Mouse (Mus musculus) gastrocnemius, postnatal 25 days (tissue): ENCODE measurements around the gene Cib4. TPM values are rescaled to one million over a fixed set of nuclear protein-coding genes. Genes with fewer than 3 reads are reported as not detected.

Experiments
- DNase-seq: peaks from one replicate; pipeline ENCODE4 v3.0.0; 2022
- total RNA-seq, 2 experiments: library from RNA; stranded (reverse); gene quantifications; 1 replicate in 1 of 2; 2 replicates in 1 of 2; pipeline ENCODE4 v1.2.3; 2021

Cib4 gene
- total RNA-seq, 2 experiments from 2014 or later: not detected

DNA sequence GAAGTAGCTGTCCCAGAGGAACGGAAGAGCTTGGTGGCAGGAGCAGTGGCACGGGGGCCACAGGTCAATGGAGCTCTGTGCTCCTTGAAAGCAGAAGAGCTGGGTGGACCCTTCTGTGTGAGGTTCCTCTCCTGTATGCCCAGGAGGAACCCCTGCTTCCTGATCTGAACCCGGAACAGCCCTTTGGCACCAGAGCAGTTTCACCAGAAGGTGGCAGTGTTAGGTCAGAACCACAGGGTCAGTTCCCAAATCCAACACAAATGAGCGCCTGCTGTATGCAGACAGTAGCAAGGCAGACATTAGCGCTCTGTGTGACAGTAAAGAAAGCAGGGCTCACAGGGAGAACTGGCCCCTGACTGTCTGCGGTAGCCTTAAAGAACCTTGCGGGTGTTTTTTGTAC, 29.3 kb downstream of the Cib4 start:
- DNase-seq: no peak

DNA sequence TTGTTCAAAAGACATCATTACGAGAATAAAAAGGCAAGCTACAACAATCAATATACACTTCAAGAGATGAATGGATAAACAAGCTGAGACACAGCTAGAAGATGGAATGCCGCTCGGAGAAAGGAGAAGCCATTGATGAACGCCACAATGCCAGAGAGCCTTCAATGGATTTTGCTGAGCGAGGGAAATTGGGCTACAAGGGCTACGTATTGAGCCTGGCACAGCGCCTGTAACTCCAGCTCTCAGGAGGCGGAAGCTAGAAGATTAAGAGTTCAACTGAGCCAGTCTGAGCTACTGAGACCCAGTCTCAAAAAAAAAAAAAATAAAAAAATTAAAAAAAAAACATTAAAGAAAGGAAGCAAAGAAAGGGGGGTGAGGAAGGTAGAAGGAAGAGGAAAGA, 32.5 kb downstream of the Cib4 start:
- no peak for DNase-seq

DNA sequence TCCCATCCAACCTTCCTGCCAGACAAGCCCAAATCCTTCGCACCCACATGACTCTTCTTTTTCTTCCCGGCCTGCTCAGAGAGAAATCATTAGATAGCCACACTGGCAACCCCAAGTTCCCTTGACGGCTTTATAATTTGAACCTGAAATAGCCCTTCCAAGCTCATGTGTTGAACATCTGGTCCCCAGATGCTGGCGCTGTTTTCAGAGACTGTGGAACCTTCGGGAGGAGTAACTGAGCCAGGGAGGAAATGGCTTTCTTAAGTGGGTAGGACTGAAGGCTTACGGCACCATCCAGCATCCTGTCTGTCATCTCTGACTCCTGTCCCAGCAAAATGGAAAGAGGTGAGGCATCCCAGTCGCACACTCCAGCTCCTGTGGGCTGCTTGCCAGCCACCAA, 48.3 kb downstream of the Cib4 start:
- DNase-seq: no peak

DNA sequence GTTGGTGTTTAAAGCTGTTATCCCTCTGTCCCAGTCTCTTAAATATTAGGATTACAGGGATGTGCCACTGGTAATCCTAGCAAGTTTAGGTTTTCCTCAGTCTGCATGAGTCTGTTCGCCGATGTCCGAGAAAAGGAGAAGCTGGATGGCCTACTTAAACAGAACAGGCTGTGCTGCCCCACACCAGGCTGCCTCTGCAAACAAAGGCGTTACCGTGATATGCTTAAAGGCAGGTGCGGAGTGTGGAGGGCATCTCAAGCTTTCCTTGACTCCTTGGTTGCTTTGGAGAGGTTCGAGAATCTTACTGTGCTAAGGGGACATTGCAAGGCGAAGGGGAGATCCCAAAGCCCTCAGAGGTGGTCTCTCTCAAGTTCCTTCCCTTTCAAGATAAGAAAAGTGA, 48.8 kb downstream of the Cib4 start:
- DNase-seq: no peak

DNA sequence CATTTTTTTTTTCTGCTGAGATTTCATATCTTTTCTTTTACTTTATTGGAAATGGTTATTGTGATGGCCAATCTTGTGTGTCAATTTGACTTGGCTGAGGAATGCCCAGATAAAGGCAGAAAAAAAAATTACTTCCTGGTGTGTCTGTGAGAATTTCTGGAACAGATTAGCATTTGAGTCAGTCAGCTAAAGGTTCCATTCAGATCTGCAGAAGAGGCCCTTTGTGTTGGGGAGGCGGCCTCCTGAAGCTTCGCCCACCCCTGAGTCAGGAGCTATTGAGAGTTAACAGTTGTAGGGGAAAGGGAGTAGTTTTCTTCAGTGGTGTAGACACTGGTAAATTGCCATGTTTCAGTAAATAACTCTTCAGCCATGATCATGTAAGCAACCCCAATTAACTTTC, 50.3 kb downstream of the Cib4 start:
- no peak for DNase-seq

DNA sequence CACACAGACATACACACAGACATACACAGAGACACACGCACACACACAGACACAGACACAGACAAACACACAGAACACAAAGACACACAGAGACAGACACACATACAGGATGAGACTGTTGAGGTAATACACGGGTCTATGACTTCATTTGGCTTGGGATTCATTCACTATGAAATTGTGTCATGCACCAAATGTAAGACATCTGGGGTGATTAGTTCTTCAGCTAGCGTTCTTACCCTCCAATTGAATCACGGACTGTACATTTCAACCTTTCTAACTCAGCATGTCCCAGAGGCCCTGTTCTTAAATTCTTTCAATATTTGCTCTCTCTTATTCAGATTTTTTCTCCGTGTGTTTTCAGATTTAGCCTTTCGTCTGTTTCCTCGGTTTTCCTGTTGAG, 51.0 kb downstream of the Cib4 start:
- DNase-seq: no peak

DNA sequence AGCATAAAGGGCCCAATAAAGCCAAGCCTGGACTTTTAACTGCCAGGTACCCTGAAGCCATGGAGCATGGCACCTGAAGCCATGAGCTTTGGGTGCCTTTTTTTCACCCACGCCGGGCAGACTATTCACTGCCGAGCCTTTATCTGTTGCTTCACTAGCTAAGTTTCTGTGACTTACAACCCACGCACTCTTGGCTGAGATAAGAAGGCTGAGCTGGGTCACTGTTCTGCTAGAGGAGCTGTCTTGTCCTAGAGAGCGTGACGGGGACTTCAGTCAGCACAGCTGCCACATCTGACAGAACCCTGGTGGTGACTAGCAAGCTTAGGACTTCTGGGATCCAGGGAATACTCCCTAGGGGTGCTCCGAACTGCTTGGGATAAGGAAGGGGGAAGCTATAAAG, 51.9 kb downstream of the Cib4 start:
- no peak for DNase-seq

DNA sequence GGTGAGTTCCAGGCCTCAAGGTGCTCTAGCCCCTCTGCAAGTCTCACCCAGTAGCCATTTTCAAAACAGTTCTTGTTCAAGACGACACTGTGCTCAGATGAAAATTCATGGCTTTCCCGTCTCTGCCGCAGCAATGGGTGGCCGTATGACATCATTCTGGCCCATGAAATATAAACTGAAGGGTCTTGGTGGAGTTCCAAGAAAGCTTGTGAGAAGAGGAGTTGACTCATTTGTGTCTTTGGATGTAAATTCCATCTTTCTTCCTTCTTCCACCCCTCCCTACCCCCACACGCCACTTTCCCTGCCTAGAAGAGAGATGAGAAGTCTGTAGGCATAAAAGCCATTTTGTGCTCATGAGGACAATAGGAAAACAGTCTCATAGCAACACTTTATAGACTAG, 54.8 kb downstream of the Cib4 start:
- no peak for DNase-seq

DNA sequence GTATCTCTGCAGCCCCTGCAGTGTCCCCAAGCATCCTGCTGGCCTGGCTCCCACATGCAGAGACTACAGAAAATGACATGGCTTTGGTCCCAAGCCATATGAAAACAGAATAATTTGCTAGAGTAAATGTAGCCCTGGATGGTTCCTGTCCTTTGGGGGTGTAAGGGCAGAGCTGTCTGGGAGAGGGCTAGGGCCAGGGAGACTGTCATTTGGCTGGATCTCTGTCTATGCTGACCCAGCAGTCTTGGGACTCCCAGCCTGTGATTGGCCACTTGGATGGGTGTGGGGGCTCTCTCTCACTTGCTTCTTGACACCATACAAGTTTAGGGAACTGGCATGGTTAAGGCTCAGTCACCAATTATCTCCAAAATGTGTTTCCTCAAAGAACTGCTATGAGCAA, 55.4 kb downstream of the Cib4 start:
- DNase-seq: no peak

DNA sequence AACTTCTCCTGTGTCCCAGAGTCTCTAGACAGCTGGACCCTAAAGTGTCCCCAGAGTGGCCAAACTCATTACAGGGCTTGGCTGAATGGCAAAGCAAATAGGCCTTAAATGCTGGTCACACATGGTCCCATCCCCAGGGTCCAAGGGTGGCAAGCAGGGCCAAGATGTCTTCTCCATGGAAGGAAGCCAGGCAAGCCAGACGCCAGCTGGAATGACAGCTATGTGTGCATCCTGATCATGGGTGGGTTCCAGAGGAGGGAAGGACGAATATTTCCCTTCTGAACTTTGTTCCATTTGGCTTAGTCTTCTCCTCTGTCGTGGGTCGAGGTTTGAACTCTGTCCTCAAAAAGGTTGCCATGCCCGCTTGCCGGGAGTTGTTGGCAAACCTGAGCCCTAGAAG, 60.5 kb downstream of the Cib4 start:
- DNase-seq: no peak

DNA sequence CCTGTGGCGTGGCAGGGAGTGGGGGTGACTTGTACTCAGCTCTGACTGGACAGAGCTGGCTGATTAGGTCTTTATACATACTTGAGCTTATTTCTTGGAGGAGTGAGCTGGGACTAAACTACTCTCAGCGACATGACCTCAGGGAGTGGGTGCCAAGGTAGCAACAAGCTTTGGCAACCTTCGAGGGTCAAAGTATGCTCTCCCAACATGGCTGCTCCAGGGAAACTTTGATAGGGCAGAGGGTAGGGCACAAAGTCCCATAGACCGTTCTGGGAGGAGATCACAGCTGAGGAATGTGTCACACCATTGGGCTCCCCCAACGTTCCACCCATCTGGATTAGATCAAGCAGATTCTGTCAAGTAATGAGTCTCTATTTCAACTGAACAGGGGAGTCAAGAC, 61.0 kb downstream of the Cib4 start:
- no peak for DNase-seq

DNA sequence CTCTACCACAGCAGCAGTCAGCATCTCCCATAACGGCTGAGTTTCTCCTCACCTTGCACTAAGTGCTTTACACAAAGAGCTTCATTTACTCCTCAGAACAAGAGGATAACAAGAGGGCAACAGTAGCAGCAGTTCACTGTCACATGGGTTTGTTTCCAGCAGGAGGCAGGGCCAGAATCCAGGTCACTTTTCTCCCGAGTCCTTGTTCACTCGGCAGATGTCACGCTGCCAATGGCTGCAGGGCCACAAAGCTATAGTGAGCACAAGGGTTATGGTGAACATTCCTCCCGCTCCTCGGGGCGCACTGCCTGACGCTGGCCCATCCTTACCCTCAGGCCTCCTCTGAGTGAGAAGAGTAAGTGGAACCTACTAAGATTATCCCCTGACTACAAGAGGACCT, 62.1 kb downstream of the Cib4 start:
- DNase-seq: no peak

DNA sequence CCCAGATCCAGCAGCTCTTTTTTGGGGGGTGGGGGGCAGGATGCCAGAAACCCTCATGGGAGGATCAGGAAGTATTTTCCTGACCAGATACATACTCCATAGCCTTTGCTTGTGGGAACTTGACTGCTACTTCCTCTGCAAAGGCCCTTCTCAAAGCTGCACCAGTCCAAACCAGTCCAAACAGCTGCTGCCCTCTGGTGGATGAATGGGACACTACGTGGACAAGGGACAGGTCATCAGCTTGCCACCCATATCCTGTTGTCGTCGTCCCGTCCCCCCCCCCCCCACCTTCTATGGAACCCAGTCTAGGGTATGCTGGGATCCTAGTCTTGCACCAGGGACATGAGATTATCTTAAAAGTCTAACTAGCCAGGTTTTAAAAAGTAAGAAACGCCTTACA, 63.3 kb downstream of the Cib4 start:
- peak; percentile 30 for DNase-seq

DNA sequence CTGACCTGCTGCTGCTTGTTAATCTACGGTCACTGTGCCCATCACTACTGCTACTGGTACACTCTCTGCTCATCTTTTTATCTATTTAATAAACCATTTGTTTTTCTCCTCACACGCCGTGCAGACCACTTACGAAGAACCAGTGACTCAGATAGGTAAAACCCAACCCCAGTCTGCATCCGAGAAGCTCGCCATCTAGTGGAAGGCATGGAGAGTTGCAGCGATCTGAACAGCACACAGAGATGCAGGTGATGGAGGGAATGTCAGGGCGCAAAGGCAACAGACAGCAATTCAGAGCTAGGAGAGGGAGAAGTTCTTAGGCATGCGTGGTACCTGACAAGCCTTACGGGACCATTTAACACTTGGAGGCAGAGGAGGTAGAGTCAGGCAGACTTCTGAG, 69.1 kb downstream of the Cib4 start:
- DNase-seq: no peak

DNA sequence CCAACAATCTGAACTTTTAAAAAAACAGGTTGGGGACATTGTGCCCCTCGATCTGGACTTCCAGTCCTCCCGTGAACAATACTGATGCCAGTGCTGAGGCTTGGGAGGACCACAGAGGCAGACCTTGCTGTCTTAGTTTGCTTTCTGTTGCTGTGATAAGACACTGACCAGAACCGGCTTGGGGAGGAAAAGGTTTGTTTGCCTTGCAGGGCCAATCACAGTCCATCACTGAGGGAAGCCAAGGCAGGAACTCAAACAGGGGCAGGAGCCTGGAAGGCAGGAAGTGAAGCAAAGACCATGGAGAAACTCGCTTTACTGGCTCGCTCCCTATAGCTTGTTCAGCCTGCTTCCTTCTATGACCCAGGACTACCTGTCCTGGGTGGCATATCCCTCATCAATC, 73.5 kb downstream of the Cib4 start:
- DNase-seq: no peak

DNA sequence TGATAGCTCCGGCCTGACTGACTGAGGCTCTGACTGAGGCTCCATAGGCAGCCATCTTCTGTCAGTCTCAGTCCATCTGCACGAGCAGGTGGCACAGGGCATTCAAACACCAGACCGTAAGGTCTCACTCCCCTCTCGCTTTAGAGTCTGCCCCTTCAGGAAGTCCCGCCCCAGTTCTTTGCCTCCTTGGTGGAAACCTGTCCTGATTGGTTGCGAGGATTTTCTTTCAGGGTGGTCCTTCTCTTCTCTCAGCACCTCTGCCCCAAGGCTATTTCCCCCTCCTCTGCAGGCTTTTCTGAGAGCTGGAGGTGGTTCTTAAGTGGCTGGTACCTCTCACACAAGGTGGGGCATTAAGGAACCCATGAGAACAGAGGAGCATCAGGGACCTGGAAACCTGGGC, 75.2 kb downstream of the Cib4 start:
- DNase-seq: no peak

DNA sequence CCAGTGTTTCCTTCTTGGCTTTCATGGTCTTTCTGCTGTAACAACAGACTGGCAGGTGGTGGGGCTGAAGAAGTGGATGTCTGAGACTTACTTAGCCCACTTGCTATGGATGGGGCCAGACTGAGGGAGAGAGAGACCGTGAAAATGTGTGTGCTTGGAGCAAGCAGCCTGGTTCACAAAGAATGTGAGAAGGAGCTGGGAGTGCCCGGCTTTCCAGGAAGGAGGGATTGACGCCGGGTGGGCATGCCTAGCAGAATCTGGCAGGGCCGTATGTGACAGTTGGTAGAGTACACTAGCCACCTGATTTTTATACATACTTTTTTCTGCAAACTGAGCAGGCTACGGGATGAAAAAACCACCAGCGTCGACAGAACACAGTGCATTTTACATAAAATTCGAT, 79.3 kb downstream of the Cib4 start:
- no peak for DNase-seq

DNA sequence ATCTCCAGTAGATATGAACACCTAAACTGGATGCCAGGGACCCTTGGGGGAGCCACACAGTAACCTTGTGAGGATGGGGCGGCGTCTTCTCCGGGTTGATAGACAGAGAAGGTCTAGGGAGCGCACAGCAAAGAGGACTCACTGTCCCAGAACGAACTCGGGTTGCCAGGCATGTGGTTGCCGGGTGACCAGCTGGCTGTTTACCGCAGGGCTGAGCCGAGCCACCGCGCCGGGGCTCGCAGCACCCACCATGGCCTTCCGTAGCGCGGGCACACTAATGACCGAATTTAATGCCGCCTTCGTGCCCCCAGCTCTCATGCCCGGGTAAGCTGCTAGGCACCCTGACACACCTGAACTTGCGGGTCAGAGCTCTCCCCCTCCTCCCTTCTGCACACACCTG, 79.8 kb downstream of the Cib4 start, which contains the start of gene 1700001C02Rik:
1700001C02Rik (plus strand) TSS at position 187 of the 400 bp plus-strand sequence.
- no peak for DNase-seq

DNA sequence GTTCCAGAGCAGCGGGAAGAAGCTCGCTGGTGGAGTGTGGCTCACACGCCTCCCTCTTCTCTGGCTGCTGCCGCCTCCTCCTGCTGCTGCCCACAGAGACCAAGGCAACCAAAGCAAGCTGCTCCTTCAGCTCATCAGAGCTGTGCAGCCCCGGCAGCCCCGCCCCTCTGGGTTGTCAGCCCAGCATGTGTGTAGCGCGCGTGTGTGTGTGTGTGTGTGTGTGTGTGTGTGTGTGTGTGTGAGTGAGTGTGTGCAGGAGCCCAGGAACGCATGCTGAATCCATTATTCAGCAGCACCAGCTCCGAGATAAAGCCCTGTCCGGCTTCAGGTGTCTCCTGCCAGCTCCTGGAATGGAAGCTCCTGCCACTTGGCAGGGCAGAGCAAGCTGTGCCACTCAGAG, 83.8 kb downstream of the Cib4 start, which contains the start of gene Otof:
Otof (minus strand) TSS at position 112 of the 400 bp plus-strand sequence.
- peak; percentile 8 for DNase-seq

DNA sequence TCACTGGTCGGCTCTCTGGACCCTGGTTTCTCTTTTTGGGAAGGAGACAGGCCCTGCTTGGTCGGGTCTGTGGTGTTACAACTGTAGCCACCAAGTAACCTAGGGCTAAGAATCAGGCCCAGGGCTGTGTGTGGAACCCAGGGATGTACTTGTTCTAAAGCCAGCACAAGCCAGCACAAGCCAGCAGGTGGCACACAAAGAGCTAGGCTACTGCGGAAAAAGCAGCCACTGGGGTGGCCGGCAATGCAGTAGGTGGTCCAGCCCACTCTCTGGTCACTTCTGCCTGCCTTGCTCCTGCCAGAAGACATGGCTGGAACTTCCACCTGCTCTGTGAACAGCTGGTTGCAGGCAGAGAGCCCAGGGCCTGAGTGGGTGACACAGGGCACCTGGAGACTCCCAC, 85.5 kb downstream of the Cib4 start:
- DNase-seq: no peak

DNA sequence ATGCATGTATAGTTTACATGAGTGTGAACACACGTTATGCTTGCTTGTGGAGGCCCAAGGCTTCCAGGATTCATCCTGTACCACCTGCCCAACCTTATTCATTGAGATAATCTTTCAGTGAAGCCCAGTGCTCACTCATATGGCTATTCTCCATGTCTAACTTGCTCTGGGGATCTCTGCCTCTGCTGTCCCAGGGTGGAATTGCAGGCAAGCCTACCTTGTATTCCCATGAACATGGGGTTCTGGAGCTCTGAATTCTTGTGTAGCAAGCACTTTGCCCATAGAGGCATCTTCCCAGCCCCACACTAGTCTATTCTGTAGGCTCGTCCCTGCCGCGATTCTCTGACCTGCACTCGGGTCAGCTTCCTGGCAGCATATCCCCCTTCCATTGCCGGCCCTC, 89.6 kb downstream of the Cib4 start:
- no peak for DNase-seq

DNA sequence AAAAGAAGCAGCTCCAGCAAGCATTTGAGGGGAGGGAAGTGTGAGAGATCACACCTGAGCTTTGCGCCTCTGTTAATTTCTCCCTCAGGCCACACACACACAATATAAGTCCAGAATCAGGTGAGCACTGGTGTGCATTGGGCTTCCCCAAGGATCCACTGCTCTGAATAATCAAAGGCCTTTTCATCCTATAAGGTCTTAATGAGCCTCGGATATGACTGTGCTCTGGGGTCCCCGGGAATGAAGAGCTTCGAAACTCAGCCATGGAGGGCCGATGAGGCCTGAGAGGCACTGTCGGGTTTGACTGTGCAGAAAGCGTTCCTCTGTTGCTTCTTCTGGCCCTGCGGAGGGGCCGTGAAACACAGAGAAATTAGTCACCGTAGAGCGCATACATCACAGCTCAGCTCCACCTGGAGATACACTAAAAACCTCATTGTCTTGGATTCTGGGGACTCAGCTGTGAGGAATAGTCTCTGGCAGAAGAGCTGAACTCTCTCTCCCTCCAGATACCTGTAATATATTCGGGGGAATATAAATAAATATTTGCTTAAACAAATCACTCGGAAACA, 101.2 kb downstream of the Cib4 start:
- no peak for DNase-seq

DNA sequence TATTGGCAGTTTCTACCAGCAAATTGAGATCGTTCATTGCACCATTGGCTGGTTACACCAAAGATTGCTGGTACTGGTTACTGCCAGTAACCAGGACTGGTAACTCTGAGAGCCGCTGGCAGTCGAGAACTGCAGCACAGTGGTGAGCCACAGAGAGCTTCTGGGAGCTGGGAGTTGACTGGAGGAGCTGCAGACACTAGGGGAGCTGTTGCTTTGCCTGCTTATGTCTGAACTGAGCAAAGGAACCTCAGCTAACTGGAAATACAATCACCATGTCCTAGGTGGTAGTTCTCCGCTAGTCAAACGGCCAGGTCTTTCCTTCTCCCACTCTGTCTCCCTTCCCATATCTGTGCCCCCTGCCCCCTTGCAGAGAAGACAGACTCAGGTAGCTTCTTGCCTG, 103.4 kb downstream of the Cib4 start:
- DNase-seq: no peak

DNA sequence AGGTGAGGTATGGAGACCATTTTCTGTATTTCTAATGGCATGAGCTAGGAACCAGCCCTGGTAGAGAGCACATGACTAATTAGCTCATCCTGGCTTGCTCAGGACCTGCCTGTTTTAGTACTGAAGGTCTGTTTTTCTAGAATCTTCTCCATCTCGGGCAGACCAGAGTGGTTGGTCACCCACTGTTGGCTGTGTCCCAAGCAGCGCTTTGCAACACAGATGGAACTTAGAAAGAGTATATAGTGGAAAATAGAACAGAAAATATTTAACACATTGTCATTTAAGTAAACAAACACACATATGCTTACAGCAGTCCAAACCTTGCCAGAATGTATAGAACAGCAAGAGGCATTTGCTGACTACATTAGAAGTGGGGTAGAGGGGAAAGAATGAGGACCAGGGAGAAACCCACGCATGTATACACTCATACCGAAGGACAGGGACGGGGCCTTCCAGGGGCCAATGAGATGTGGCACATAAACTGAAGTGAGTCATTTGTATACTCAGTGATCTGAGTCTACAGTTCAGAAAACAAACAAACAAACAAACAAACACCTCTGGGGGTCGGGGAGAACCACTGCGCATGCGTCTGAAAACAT, 105.2 kb downstream of the Cib4 start:
- no peak for DNase-seq

DNA sequence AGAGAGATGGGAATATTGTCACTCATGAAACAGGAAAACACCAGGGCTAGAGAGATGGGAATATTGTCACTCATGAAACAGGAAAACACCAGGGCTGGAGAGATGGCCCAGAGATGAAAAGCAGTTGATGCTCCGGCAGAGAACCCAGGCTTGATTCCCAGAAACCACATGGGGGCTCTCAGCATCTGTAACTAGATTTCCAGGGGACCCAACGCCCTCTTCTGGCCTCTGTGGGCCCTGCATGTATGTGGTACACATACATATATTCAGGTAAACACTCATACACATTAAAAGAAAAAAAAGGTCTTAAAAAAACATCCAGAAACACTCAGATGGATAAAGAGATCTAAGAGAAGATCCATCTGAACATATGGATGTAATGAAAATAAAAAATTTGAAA, 106.7 kb downstream of the Cib4 start:
- DNase-seq: no peak
